Comparison of ENCODE assay signal across 8 mouse cellular contexts in genomic region chr1:63176604-63177421, GRCm38 (mm10). TPM values are rescaled to one million over a fixed set of nuclear protein-coding genes. Genes with fewer than 3 reads are reported as not detected.
DNase-seq lines count a peak whose midpoint lies in the region; ATAC-seq and TF ChIP-seq lines count a peak whose summit lies in the region.

Gene Eef1b2, plus strand, starts transcription at chr1:63176825.
Gene Ndufs1, minus strand, starts transcription at chr1:63176833.

- H3K27me3 ChIP-seq in forebrain, embryonic 10.5 days (ENCODE audit: poor library complexity, severe bottlenecking) = no peaks in the 10 kb centered on the region
- no peaks in the 10 kb centered on the region for H3K27me3 ChIP-seq in heart, embryonic 15.5 days
- H3K27me3 ChIP-seq in liver, embryonic 14.5 days (ENCODE audit: control insufficient read depth, insufficient read depth, low read length) = no peaks in the 10 kb centered on the region
- H3K27me3 ChIP-seq in neural tube, embryonic 11.5 days (ENCODE audit: control insufficient read depth, insufficient read depth, low read length) = no peaks in the 10 kb centered on the region
- no peaks in the 10 kb centered on the region for H3K27me3 ChIP-seq in stomach, postnatal 0 days (ENCODE audit: control insufficient read depth, insufficient read depth, low read length)

- no peak for TF ChIP-seq CTCF in liver, embryonic 14.5 days (IDR thresholded peaks at IDR 0.05; ENCODE audit: low read depth)
- TF ChIP-seq CTCF in stomach, postnatal 0 days (IDR thresholded peaks at IDR 0.05; ENCODE audit: low read depth) = no peak

- H3K36me3 ChIP-seq in forebrain, embryonic 10.5 days (replicated peaks) = peaks cover 50% of the 10 kb centered on the region
- peaks cover 32% of the 10 kb centered on the region for H3K36me3 ChIP-seq in heart, embryonic 15.5 days
- peaks cover 28% of the 10 kb centered on the region for H3K36me3 ChIP-seq in liver, embryonic 14.5 days (replicated peaks; ENCODE audit: control insufficient read depth, insufficient read depth, low read depth)
- no peaks in the 10 kb centered on the region; the same call in 1 of the 2 replicates for H3K36me3 ChIP-seq in neural tube, embryonic 11.5 days (ENCODE audit: control insufficient read depth, insufficient read depth, low read length)
- peaks cover 2% of the 10 kb centered on the region; the same call in 1 of the 2 replicates for H3K36me3 ChIP-seq in stomach, postnatal 0 days (ENCODE audit: control insufficient read depth, insufficient read depth, low read length)

- peak; percentile 84 for ATAC-seq in heart, embryonic 15.5 days (replicated peaks; ENCODE audit: insufficient number of reproducible peaks, insufficient read depth, low FRiP score, low read depth)
- peak; percentile 86 for ATAC-seq in liver, embryonic 14.5 days (ENCODE audit: insufficient read depth)
- peak; percentile 86 for ATAC-seq in neural tube, embryonic 11.5 days (ENCODE audit: insufficient read depth, low FRiP score, low TSS enrichment)
- peak; percentile 94 for ATAC-seq in stomach, postnatal 0 days (ENCODE audit: low FRiP score, low TSS enrichment)

- TF ChIP-seq EP300 in liver, embryonic 14.5 days (IDR thresholded peaks at IDR 0.05; ENCODE audit: low read depth) = peak; percentile 49; the same call in 1 of the 2 replicates
- TF ChIP-seq EP300 in stomach, postnatal 0 days (optimal IDR thresholded peaks at IDR 0.05) = peak; percentile 94

- peak; percentile 94 to 98 for DNase-seq in CD8-positive naive resting alpha-beta T cell, adult 2 months (ENCODE audit: low read depth in 2 of 2, low spot score in 2 of 2)
- peak; percentile 95 for DNase-seq in c-Kit-positive CD71-negative TER-119-negative erythroid progenitor cells, embryonic 14.5 days (ENCODE audit: low read depth)
- peak; percentile 97 for DNase-seq in forebrain, embryonic 10.5 days (ENCODE audit: extremely low spot score, low spot score)
- DNase-seq in kidney, postnatal 25 days = peak; percentile 99
- DNase-seq in liver, embryonic 14.5 days (ENCODE audit: low read depth in 3 of 3, low spot score in 3 of 3) = peak; percentile 93 to 94 (median 93)
- peak; percentile 96 for DNase-seq in neural tube, embryonic 11.5 days (ENCODE audit: low spot score)
- DNase-seq in stomach, postnatal 0 days (ENCODE audit: low spot score) = peak; percentile 97

- under 1% methylated on average over 72 of the region's 72 CpGs for WGBS in forebrain, embryonic 10.5 days
- WGBS in heart, embryonic 15.5 days = under 1% methylated on average over 72 of the region's 72 CpGs
- under 1% methylated on average over 72 of the region's 72 CpGs for WGBS in liver, embryonic 14.5 days (ENCODE audit: insufficient replicate concordance)
- WGBS in neural tube, embryonic 11.5 days = under 1% methylated on average over 72 of the region's 72 CpGs
- under 1% methylated on average over 71 of the region's 72 CpGs for WGBS in stomach, postnatal 0 days

- H3K27ac ChIP-seq in forebrain, embryonic 10.5 days = peak within 1 kb of the TSS; percentile 95
- peak within 1 kb of the TSS; percentile 93 for H3K27ac ChIP-seq in heart, embryonic 15.5 days
- H3K27ac ChIP-seq in liver, embryonic 14.5 days = peak within 1 kb of the TSS; percentile 80
- peak within 1 kb of the TSS; percentile 79 for H3K27ac ChIP-seq in neural tube, embryonic 11.5 days (ENCODE audit: low read depth, low read length)
- peak within 1 kb of the TSS; percentile 93 for H3K27ac ChIP-seq in stomach, postnatal 0 days (replicated peaks)

- peak within 1 kb of the TSS; percentile 69 for H3K4me2 ChIP-seq in heart, embryonic 15.5 days
- peak within 1 kb of the TSS; percentile 84 for H3K4me2 ChIP-seq in liver, embryonic 14.5 days (ENCODE audit: low read depth)
- H3K4me2 ChIP-seq in neural tube, embryonic 11.5 days (ENCODE audit: low read depth) = peak within 1 kb of the TSS; percentile 89
- peak within 1 kb of the TSS; percentile 73 for H3K4me2 ChIP-seq in stomach, postnatal 0 days (replicated peaks; ENCODE audit: low read depth)

- H3K9me3 ChIP-seq in forebrain, embryonic 10.5 days = no peaks in the 10 kb centered on the region
- no peaks in the 10 kb centered on the region for H3K9me3 ChIP-seq in heart, embryonic 15.5 days (replicated peaks)
- H3K9me3 ChIP-seq in liver, embryonic 14.5 days (ENCODE audit: control insufficient read depth, low read length) = no peaks in the 10 kb centered on the region
- H3K9me3 ChIP-seq in neural tube, embryonic 11.5 days (ENCODE audit: control insufficient read depth, low read length) = no peaks in the 10 kb centered on the region
- H3K9me3 ChIP-seq in stomach, postnatal 0 days (ENCODE audit: control insufficient read depth, low read length) = no peaks in the 10 kb centered on the region

- H3K4me3 ChIP-seq in forebrain, embryonic 10.5 days = peak within 1 kb of the TSS; percentile 95
- H3K4me3 ChIP-seq in heart, embryonic 15.5 days = peak within 1 kb of the TSS; percentile 98
- H3K4me3 ChIP-seq in liver, embryonic 14.5 days (ENCODE audit: insufficient read depth in 1 of 2, low read depth in 2 of 2, low read length in 2 of 2) = peak within 1 kb of the TSS; percentile 96 to 98
- peak within 1 kb of the TSS; percentile 84 for H3K4me3 ChIP-seq in neural tube, embryonic 11.5 days (ENCODE audit: low read depth, low read length)
- H3K4me3 ChIP-seq in stomach, postnatal 0 days (ENCODE audit: low read depth, low read length) = peak within 1 kb of the TSS; percentile 99

- H3K4me1 ChIP-seq in forebrain, embryonic 10.5 days = peaks cover 32% of the 10 kb centered on the region
- H3K4me1 ChIP-seq in heart, embryonic 15.5 days (replicated peaks) = peaks cover 22% of the 10 kb centered on the region
- H3K4me1 ChIP-seq in liver, embryonic 14.5 days (replicated peaks; ENCODE audit: control insufficient read depth in 2 of 2, insufficient read depth in 2 of 2, low read length in 1 of 2) = peaks cover 10 to 22% of the 10 kb centered on the region in 2 experiments
- peaks cover 13% of the 10 kb centered on the region for H3K4me1 ChIP-seq in neural tube, embryonic 11.5 days (ENCODE audit: control insufficient read depth, insufficient read depth, low read length)
- H3K4me1 ChIP-seq in stomach, postnatal 0 days (replicated peaks; ENCODE audit: control insufficient read depth, insufficient read depth) = peaks cover 7% of the 10 kb centered on the region; the same call in 1 of the 2 replicates

- peak within 1 kb of the TSS; percentile 99 for H3K9ac ChIP-seq in heart, embryonic 15.5 days
- H3K9ac ChIP-seq in liver, embryonic 14.5 days (replicated peaks) = peak within 1 kb of the TSS; percentile 98
- H3K9ac ChIP-seq in neural tube, embryonic 11.5 days (ENCODE audit: low read length) = peak within 1 kb of the TSS; percentile 75
- peak within 1 kb of the TSS; percentile 96 for H3K9ac ChIP-seq in stomach, postnatal 0 days (ENCODE audit: low read length)

RNA-seq across cellular contexts. Expression of gene Eef1b2, which starts in this region (rescaled TPM):
- polyA plus RNA-seq in forebrain, embryonic 10.5 days (2016; fragmentation: Nextera tagmentation; extraction: Ambion mirVana) = 642 and 649 TPM in 2 replicates
- 249 and 320 TPM in 2 replicates for polyA plus RNA-seq in heart, embryonic 15.5 days (2015; fragmentation: Nextera tagmentation; extraction: Ambion mirVana)
- 383 and 523 TPM in 2 replicates for polyA plus RNA-seq in liver, embryonic 14.5 days (2012; rRNA removed)
- polyA plus RNA-seq in liver, embryonic 14.5 days (2014; fragmentation: Nextera tagmentation; extraction: Ambion mirVana) = 382 TPM in 2 replicates
- 550 and 557 TPM in 2 replicates for polyA plus RNA-seq in neural tube, embryonic 11.5 days (2014; fragmentation: Nextera tagmentation; extraction: Ambion mirVana)
- 427 and 438 TPM in 2 replicates for polyA plus RNA-seq in stomach, postnatal 0 days (2015; fragmentation: Nextera tagmentation; extraction: Ambion mirVana)

RNA-seq across cellular contexts. Expression of gene Ndufs1, which starts in this region (rescaled TPM):
- polyA plus RNA-seq in forebrain, embryonic 10.5 days (2016; fragmentation: Nextera tagmentation; extraction: Ambion mirVana) = 147 and 151 TPM in 2 replicates
- 344 and 378 TPM in 2 replicates for polyA plus RNA-seq in heart, embryonic 15.5 days (2015; fragmentation: Nextera tagmentation; extraction: Ambion mirVana)
- 38.2 and 57.9 TPM in 2 replicates for polyA plus RNA-seq in liver, embryonic 14.5 days (2012; rRNA removed)
- 108 and 122 TPM in 2 replicates for polyA plus RNA-seq in liver, embryonic 14.5 days (2014; fragmentation: Nextera tagmentation; extraction: Ambion mirVana)
- polyA plus RNA-seq in neural tube, embryonic 11.5 days (2014; fragmentation: Nextera tagmentation; extraction: Ambion mirVana) = 153 and 159 TPM in 2 replicates
- polyA plus RNA-seq in stomach, postnatal 0 days (2015; fragmentation: Nextera tagmentation; extraction: Ambion mirVana) = 86.5 and 90.7 TPM in 2 replicates

Comparison
In these comparisons a context has a peak if more than half of its experiments do, and no peak if none do; other contexts are left out.
1. Peak in every context shown above with its lines: DNase-seq, ATAC-seq, H3K4me3 ChIP-seq and H3K27ac ChIP-seq.